Mouse (Mus musculus): Measurements from ENCODE around the gene Hmg20a. TPM values are rescaled to one million over a fixed set of nuclear protein-coding genes. Genes with fewer than 3 reads are reported as not detected.

Gene Hmg20a
- total and polyA plus RNA-seq, 3 experiments: 10.9 to 58.2 (median 30.8) TPM

GRCm38 (mm10) chr9:56456426-56456825 lies 38.0 kb downstream of the Hmg20a start:
- ATAC-seq (ENCODE audit: extremely low read depth, insufficient number of reproducible peaks, low FRiP score, poor library complexity, severe bottlenecking) (no peak), DNase-seq (ENCODE audit: low spot score) (no peak)
- TF ChIP-seq TAL1 (conservative IDR thresholded peaks at IDR 0.05; ENCODE audit: low read depth, low read length) (no peak), GATA2 (IDR thresholded peaks at IDR 0.05; ENCODE audit: borderline replicate concordance, low read depth, low read length) (no peak), CTCF (IDR thresholded peaks at IDR 0.05; ENCODE audit: low read depth, low read length) (no peak), GATA1 (IDR thresholded peaks at IDR 0.05; ENCODE audit: borderline replicate concordance, low read length) (no peak), POLR2AphosphoS5 (IDR thresholded peaks at IDR 0.05; ENCODE audit: insufficient replicate concordance, low read depth, low read length) (no peak)
- H3K4me3 ChIP-seq (ENCODE audit: low read depth, low read length): no peak overlapping the region
- H3K27me3 ChIP-seq (ENCODE audit: insufficient read depth, low read length): no peaks in the 10 kb centered on the region
- peaks cover 28% of the 10 kb centered on the region for H3K36me3 ChIP-seq (replicated peaks)
- H3K9me3 ChIP-seq (replicated peaks): no peaks in the 10 kb centered on the region
- H3K4me1 ChIP-seq (ENCODE audit: insufficient read depth, low read depth, low read length): peaks cover 4% of the 10 kb centered on the region

DNA sequence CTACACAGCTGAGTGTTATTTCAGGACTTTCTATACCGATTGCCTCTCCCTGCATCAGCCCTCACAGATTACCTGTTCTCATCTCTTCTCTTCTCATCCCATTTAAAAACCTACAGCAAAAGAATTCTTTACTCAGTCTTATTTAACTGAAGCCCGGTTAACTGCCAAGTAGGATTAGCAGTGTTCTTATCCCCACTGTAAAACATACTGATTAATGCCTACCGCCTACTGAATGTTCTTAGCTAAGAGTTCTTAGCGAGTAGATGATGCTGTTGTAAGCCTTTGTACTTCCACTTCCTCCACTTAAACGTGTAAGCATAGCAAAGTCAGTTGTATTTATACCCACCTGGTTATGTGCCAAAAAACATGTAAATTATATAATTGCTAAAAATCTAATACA lies 42.6 kb downstream of the Hmg20a start:
- DNase-seq (ENCODE audit: low spot score): no peak
- no peaks in the 10 kb centered on the region for H3K4me1 ChIP-seq (ENCODE audit: insufficient read depth, low read depth, low read length)
- TF ChIP-seq CTCF (IDR thresholded peaks at IDR 0.05; ENCODE audit: low read depth, low read length) (no peak), TAL1 (conservative IDR thresholded peaks at IDR 0.05; ENCODE audit: low read depth, low read length) (no peak), GATA2 (IDR thresholded peaks at IDR 0.05; ENCODE audit: borderline replicate concordance, low read depth, low read length) (no peak), GATA1 (IDR thresholded peaks at IDR 0.05; ENCODE audit: borderline replicate concordance, low read length) (no peak), POLR2AphosphoS5 (IDR thresholded peaks at IDR 0.05; ENCODE audit: insufficient replicate concordance, low read depth, low read length) (no peak)
- H3K9me3 ChIP-seq (replicated peaks): no peaks in the 10 kb centered on the region
- H3K36me3 ChIP-seq (replicated peaks): peaks cover 42% of the 10 kb centered on the region
- H3K27me3 ChIP-seq (ENCODE audit: insufficient read depth, low read length): no peaks in the 10 kb centered on the region
- H3K4me3 ChIP-seq (ENCODE audit: low read depth, low read length): no peak overlapping the region
- no peak for ATAC-seq (ENCODE audit: extremely low read depth, insufficient number of reproducible peaks, low FRiP score, poor library complexity, severe bottlenecking)

DNA sequence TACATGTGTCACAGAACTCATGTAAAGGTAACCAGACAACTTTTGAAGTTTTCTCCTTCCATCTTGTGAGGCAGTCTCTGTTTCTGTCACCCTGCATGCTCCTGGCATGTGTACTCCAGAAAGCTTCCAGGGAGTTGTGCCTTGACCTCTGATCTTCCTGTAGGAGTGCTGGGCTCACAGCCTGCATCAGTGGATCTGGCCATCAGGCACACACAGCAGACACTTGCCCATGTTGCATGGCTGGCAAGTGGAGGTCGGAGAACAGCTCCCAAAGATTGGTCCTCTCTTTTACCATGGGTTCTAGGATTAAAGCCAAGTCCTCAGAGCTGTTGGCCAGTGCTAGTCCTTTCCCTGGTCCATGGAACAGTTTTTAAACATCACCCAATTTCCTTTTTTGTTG lies 44.2 kb downstream of the Hmg20a start:
- no peaks in the 10 kb centered on the region for H3K27me3 ChIP-seq (ENCODE audit: insufficient read depth, low read length)
- DNase-seq (ENCODE audit: low spot score): no peak
- ATAC-seq (ENCODE audit: extremely low read depth, insufficient number of reproducible peaks, low FRiP score, poor library complexity, severe bottlenecking): no peak
- no peak overlapping the region for H3K4me3 ChIP-seq (ENCODE audit: low read depth, low read length)
- no peaks in the 10 kb centered on the region for H3K4me1 ChIP-seq (ENCODE audit: insufficient read depth, low read depth, low read length)
- peaks cover 46% of the 10 kb centered on the region for H3K36me3 ChIP-seq (replicated peaks)
- no peak for TF ChIP-seq CTCF (IDR thresholded peaks at IDR 0.05; ENCODE audit: low read depth, low read length)
- H3K9me3 ChIP-seq (replicated peaks): no peaks in the 10 kb centered on the region

- no peak for TF ChIP-seq TAL1 (conservative IDR thresholded peaks at IDR 0.05; ENCODE audit: low read depth, low read length)
- TF ChIP-seq GATA2 (IDR thresholded peaks at IDR 0.05; ENCODE audit: borderline replicate concordance, low read depth, low read length): no peak
- TF ChIP-seq GATA1 (IDR thresholded peaks at IDR 0.05; ENCODE audit: borderline replicate concordance, low read length): no peak
- TF ChIP-seq CTCF (IDR thresholded peaks at IDR 0.05; ENCODE audit: low read depth, low read length): no peak
- TF ChIP-seq POLR2AphosphoS5 (IDR thresholded peaks at IDR 0.05; ENCODE audit: insufficient replicate concordance, low read depth, low read length): no peak
- no peaks in the 10 kb centered on the region for H3K9me3 ChIP-seq (replicated peaks)
- DNase-seq (ENCODE audit: low spot score): no peak
- H3K4me3 ChIP-seq (ENCODE audit: low read depth, low read length): no peak overlapping the region
- no peak for ATAC-seq (ENCODE audit: extremely low read depth, insufficient number of reproducible peaks, low FRiP score, poor library complexity, severe bottlenecking)
- H3K4me1 ChIP-seq (ENCODE audit: insufficient read depth, low read depth, low read length): no peaks in the 10 kb centered on the region
- H3K36me3 ChIP-seq (replicated peaks): peaks cover 50% of the 10 kb centered on the region
- no peaks in the 10 kb centered on the region for H3K27me3 ChIP-seq (ENCODE audit: insufficient read depth, low read length)
These were observed 44.6 kb downstream of the Hmg20a start for GRCm38 (mm10) chr9:56463046-56463445.

- H3K9me3 ChIP-seq (replicated peaks): no peaks in the 10 kb centered on the region
- no peak overlapping the region for H3K4me3 ChIP-seq (ENCODE audit: low read depth, low read length)
- no peak for TF ChIP-seq TAL1 (conservative IDR thresholded peaks at IDR 0.05; ENCODE audit: low read depth, low read length)
- TF ChIP-seq CTCF (IDR thresholded peaks at IDR 0.05; ENCODE audit: low read depth, low read length): no peak
- no peak for TF ChIP-seq POLR2AphosphoS5 (IDR thresholded peaks at IDR 0.05; ENCODE audit: insufficient replicate concordance, low read depth, low read length)
- TF ChIP-seq GATA2 (IDR thresholded peaks at IDR 0.05; ENCODE audit: borderline replicate concordance, low read depth, low read length): no peak
- TF ChIP-seq GATA1 (IDR thresholded peaks at IDR 0.05; ENCODE audit: borderline replicate concordance, low read length): no peak
- no peaks in the 10 kb centered on the region for H3K4me1 ChIP-seq (ENCODE audit: insufficient read depth, low read depth, low read length)
- DNase-seq (ENCODE audit: low spot score) (no peak), ATAC-seq (ENCODE audit: extremely low read depth, insufficient number of reproducible peaks, low FRiP score, poor library complexity, severe bottlenecking) (no peak)
- H3K27me3 ChIP-seq (ENCODE audit: insufficient read depth, low read length): no peaks in the 10 kb centered on the region
- peaks cover 50% of the 10 kb centered on the region for H3K36me3 ChIP-seq (replicated peaks)
These were observed 45.5 kb downstream of the Hmg20a start for GRCm38 (mm10) chr9:56463686-56464515.

- no peak for TF ChIP-seq TAL1 (conservative IDR thresholded peaks at IDR 0.05; ENCODE audit: low read depth, low read length)
- no peak for TF ChIP-seq CTCF (IDR thresholded peaks at IDR 0.05; ENCODE audit: low read depth, low read length)
- no peak for TF ChIP-seq POLR2AphosphoS5 (IDR thresholded peaks at IDR 0.05; ENCODE audit: insufficient replicate concordance, low read depth, low read length)
- no peak for TF ChIP-seq GATA1 (IDR thresholded peaks at IDR 0.05; ENCODE audit: borderline replicate concordance, low read length)
- no peak for TF ChIP-seq GATA2 (IDR thresholded peaks at IDR 0.05; ENCODE audit: borderline replicate concordance, low read depth, low read length)
- no peaks in the 10 kb centered on the region for H3K4me1 ChIP-seq (ENCODE audit: insufficient read depth, low read depth, low read length)
- H3K36me3 ChIP-seq (replicated peaks): peaks cover 58% of the 10 kb centered on the region
- no peak for ATAC-seq (ENCODE audit: extremely low read depth, insufficient number of reproducible peaks, low FRiP score, poor library complexity, severe bottlenecking)
- no peaks in the 10 kb centered on the region for H3K27me3 ChIP-seq (ENCODE audit: insufficient read depth, low read length)
- no peak overlapping the region for H3K4me3 ChIP-seq (ENCODE audit: low read depth, low read length)
- H3K9me3 ChIP-seq (replicated peaks): no peaks in the 10 kb centered on the region
- DNase-seq (ENCODE audit: low spot score): no peak
These were observed 46.6 kb downstream of the Hmg20a start for GRCm38 (mm10) chr9:56464863-56465654.
